Mouse (Mus musculus) ES-Bruce4 (cell line): ENCODE results near the gene Gm38392.

Experiments
- CTCF ChIP-seq: IDR thresholded peaks from one replicate; pipeline ENCODE4 v1.8.1; 2011; ENCODE audit warnings: low read depth, low read length
- EP300 ChIP-seq: IDR thresholded peaks from 2 replicates; pipeline ENCODE4 v1.6.1; 2011; ENCODE audit warnings: low read depth, low read length; ENCODE audit not compliant: insufficient read depth
- POLR2A ChIP-seq: IDR thresholded peaks from one replicate; pipeline ENCODE4 v1.8.1; 2011; ENCODE audit warnings: low read length; ENCODE audit not compliant: insufficient read depth

DNA sequence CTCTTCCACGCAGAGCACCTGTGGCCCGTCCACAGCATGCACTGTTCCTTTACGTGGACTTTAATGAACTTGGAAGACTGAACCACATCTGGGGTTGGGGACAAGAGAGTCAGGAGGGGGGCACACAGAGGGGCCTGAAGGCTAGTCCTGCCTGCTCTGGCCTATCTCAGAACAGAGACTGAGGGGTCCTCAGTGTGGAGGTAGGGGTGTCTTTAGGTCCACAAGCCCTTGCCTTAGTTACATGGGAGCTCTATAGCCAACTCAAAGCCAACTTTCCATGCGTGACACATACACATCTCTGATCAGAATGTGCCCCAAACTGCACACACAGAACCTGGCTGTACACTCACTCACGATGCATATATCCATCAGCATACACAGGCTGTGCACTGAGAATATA lies 85.4 kb downstream of the Gm38392 start:
- no peak for TF ChIP-seq POLR2A
- TF ChIP-seq CTCF, result no peak
- TF ChIP-seq EP300, result no peak
